Mouse (Mus musculus): ENCODE results near the gene Uevld. TPM values are rescaled to one million over a fixed set of nuclear protein-coding genes. Genes with fewer than 3 reads are reported as not detected.
A peak's percentile ranks its signal among the peaks of the same experiment; 100 is the strongest.

The Uevld gene
- total and polyA plus RNA-seq, 3 experiments = 2.9 to 6.6 (median 4.6) TPM

GRCm38 (mm10) chr7:46974648-46975047 lies 16.3 kb upstream of the Uevld start:
- dilution Hi-C loops (cut with MboI; ENCODE audit: extremely low pct_ligation_motif_present, extremely low pct_unique_long_range_greater_than_20kb, low sequenced_read_pairs) = no loop called here
- no peak overlapping the region for H3K27ac ChIP-seq (ENCODE audit: insufficient read depth, low read depth)
- no peak overlapping the region for H3K4me2 ChIP-seq (ENCODE audit: insufficient read depth, low read depth, poor library complexity, severe bottlenecking)
- TF ChIP-seq MAX (IDR thresholded peaks at IDR 0.05; ENCODE audit: low read length) (no peak), POLR2AphosphoS2 (IDR thresholded peaks at IDR 0.05; ENCODE audit: low read depth, low read length) (no peak), RAD21 (IDR thresholded peaks at IDR 0.05; ENCODE audit: low read depth, low read length) (no peak), TBP (conservative IDR thresholded peaks at IDR 0.05; ENCODE audit: low read depth, low read length) (no peak), RCOR1 (conservative IDR thresholded peaks at IDR 0.05; ENCODE audit: low read depth, low read length) (no peak), MXI1 (IDR thresholded peaks at IDR 0.05; ENCODE audit: low read depth, low read length) (no peak)
- no peaks in the 10 kb centered on the region for H3K36me3 ChIP-seq (replicated peaks in 1 of 2; ENCODE audit: control insufficient read depth in 1 of 2, insufficient read depth in 1 of 2, low read length in 1 of 2)
- H3K79me2 ChIP-seq (replicated peaks; ENCODE audit: control insufficient read depth, extremely low read depth, insufficient read depth, poor library complexity, severe bottlenecking) = no peaks in the 10 kb centered on the region
- no peak overlapping the region for H3K9ac ChIP-seq (ENCODE audit: insufficient read depth, low read depth)
- DNase-seq (ENCODE audit: extremely low read depth) = no peak
- H3K27me3 ChIP-seq (replicated peaks) = no peaks in the 10 kb centered on the region
- H3K4me1 ChIP-seq (ENCODE audit: control insufficient read depth in 1 of 2, insufficient read depth in 2 of 2) = no peaks in the 10 kb centered on the region
- in situ Hi-C loops (cut with MboI; ENCODE audit: low pct_ligation_motif_present, low pct_unique_long_range_greater_than_20kb, low sequenced_read_pairs) = no loop called here
- no peaks in the 10 kb centered on the region for H3K9me3 ChIP-seq (replicated peaks; ENCODE audit: low read length)
- no peak overlapping the region for H3K4me3 ChIP-seq (replicated peaks in 1 of 3; ENCODE audit: low read depth in 2 of 3, low read length in 2 of 3, poor library complexity in 1 of 3)

- in situ Hi-C loops (cut with MboI; ENCODE audit: low pct_ligation_motif_present, low pct_unique_long_range_greater_than_20kb, low sequenced_read_pairs) (loop anchor here (10.0 kb wide), 1 partner anchor 175 kb away; no protein-coding TSS in a partner anchor), dilution Hi-C loops (cut with MboI; ENCODE audit: extremely low pct_ligation_motif_present, extremely low pct_unique_long_range_greater_than_20kb, low sequenced_read_pairs) (no loop called here)
- no peaks in the 10 kb centered on the region; a peak in 1 of 4 replicates for H3K4me1 ChIP-seq (ENCODE audit: control insufficient read depth in 1 of 2, insufficient read depth in 2 of 2)
- no peaks in the 10 kb centered on the region for H3K36me3 ChIP-seq (replicated peaks in 1 of 2; ENCODE audit: control insufficient read depth in 1 of 2, insufficient read depth in 1 of 2, low read length in 1 of 2)
- no peak overlapping the region for H3K27ac ChIP-seq (ENCODE audit: insufficient read depth, low read depth)
- no peak overlapping the region for H3K4me2 ChIP-seq (ENCODE audit: insufficient read depth, low read depth, poor library complexity, severe bottlenecking)
- TF ChIP-seq BHLHE40 (IDR thresholded peaks at IDR 0.05; ENCODE audit: low read depth, low read length) (no peak), IRF4 (IDR thresholded peaks at IDR 0.05; ENCODE audit: low read depth, low read length) (no peak)
- H3K9me3 ChIP-seq (replicated peaks; ENCODE audit: low read length) = no peaks in the 10 kb centered on the region
- H3K27me3 ChIP-seq (replicated peaks) = no peaks in the 10 kb centered on the region
- no peak overlapping the region for H3K9ac ChIP-seq (ENCODE audit: insufficient read depth, low read depth)
- H3K4me3 ChIP-seq (replicated peaks in 1 of 3; ENCODE audit: low read depth in 2 of 3, low read length in 2 of 3, poor library complexity in 1 of 3) = no peak overlapping the region
- no peaks in the 10 kb centered on the region for H3K79me2 ChIP-seq (replicated peaks; ENCODE audit: control insufficient read depth, extremely low read depth, insufficient read depth, poor library complexity, severe bottlenecking)
- DNase-seq (ENCODE audit: extremely low read depth) = no peak
Measured at GRCm38 (mm10) chr7:46969898-46970297, 11.6 kb upstream of the Uevld start.

- in situ Hi-C loops (cut with MboI; ENCODE audit: low pct_ligation_motif_present, low pct_unique_long_range_greater_than_20kb, low sequenced_read_pairs) = loop anchor here (5.0 to 10.0 kb wide), 3 partner anchors 43 to 181 kb away; partner anchors contain the start of gene Spty2d1
- Histone ChIP-seq H3K79me2 (replicated peaks; ENCODE audit: control insufficient read depth, extremely low read depth, insufficient read depth, poor library complexity, severe bottlenecking) (no peaks in the 10 kb centered on the region), H3K4me3 (replicated peaks in 1 of 3; ENCODE audit: low read depth in 2 of 3, low read length in 2 of 3, poor library complexity in 1 of 3) (no peak overlapping the region), H3K4me1 (ENCODE audit: control insufficient read depth in 1 of 2, insufficient read depth in 2 of 2) (peaks cover 3 to 11% of the 10 kb centered on the region in 2 experiments; a peak in 3 of 4 replicates), H3K27ac (ENCODE audit: insufficient read depth, low read depth) (no peak overlapping the region), H3K9me3 (replicated peaks; ENCODE audit: low read length) (no peaks in the 10 kb centered on the region), H3K9ac (ENCODE audit: insufficient read depth, low read depth) (0 out of 2 replicates have a peak overlapping the region, but pooled peaks have one; percentile 20), H3K36me3 (replicated peaks in 1 of 2; ENCODE audit: control insufficient read depth in 1 of 2, insufficient read depth in 1 of 2, low read length in 1 of 2) (no peaks in the 10 kb centered on the region), H3K4me2 (ENCODE audit: insufficient read depth, low read depth, poor library complexity, severe bottlenecking) (peak overlapping the region; percentile 8; the same call in 1 of the 2 replicates), H3K27me3 (replicated peaks) (peaks cover 9% of the 10 kb centered on the region)
- dilution Hi-C loops (cut with MboI; ENCODE audit: extremely low pct_ligation_motif_present, extremely low pct_unique_long_range_greater_than_20kb, low sequenced_read_pairs) = no loop called here
- peak; percentile 41 for DNase-seq (ENCODE audit: extremely low read depth)
- TF ChIP-seq MAZ (IDR thresholded peaks at IDR 0.05; ENCODE audit: low read depth, low read length) (no peak), ZMIZ1 (IDR thresholded peaks at IDR 0.05; ENCODE audit: low read depth, low read length) (no peak), E2F4 (IDR thresholded peaks at IDR 0.05; ENCODE audit: insufficient replicate concordance, low read depth, low read length) (no peak), CHD1 (IDR thresholded peaks at IDR 0.05; ENCODE audit: low read depth, low read length) (no peak), CTCF (conservative IDR thresholded peaks at IDR 0.05 in 1 of 2, IDR thresholded peaks at IDR 0.05 in 1 of 2; ENCODE audit: low read depth in 2 of 2, low read length in 2 of 2) (no peak), EP300 (IDR thresholded peaks at IDR 0.05; ENCODE audit: low read length) (peak; percentile 32; the same call in 1 of the 2 replicates), MYC (IDR thresholded peaks at IDR 0.05; ENCODE audit: low read depth, low read length) (no peak), ZKSCAN1 (IDR thresholded peaks at IDR 0.05; ENCODE audit: borderline replicate concordance, low read depth, low read length) (no peak), MAFK (IDR thresholded peaks at IDR 0.05; ENCODE audit: insufficient replicate concordance, low read length) (peak; percentile 51; the same call in 1 of the 2 replicates), CHD2 (IDR thresholded peaks at IDR 0.05; ENCODE audit: low read length) (no peak), ZC3H11A (IDR thresholded peaks at IDR 0.05; ENCODE audit: low read depth, low read length) (no peak)
Measured at GRCm38 (mm10) chr7:46964070-46964469, 5.7 kb upstream of the Uevld start.
